Mouse (Mus musculus) liver, embryonic 12.5 days (tissue): ENCODE data around the gene Ssh1. TPM values are rescaled to one million over a fixed set of nuclear protein-coding genes. Genes with fewer than 3 reads are reported as not detected.

ENCODE experiments used
- ATAC-seq: fragments of 200-750 bp; cut with Nextera tagmentation; 2 replicates; pipeline ENCODE4 v1.8.0; 2017; ENCODE audit warnings: moderate number of reproducible peaks, mild to moderate bottlenecking, moderate library complexity
- H3K27ac ChIP-seq: fragments of 300-500 bp; sonication (generic); 2 replicates; pipeline ENCODE4 v1.5.1; 2016; ENCODE audit warnings: mild to moderate bottlenecking
- H3K27me3 ChIP-seq: fragments of 300-500 bp; sonication (generic); replicated peaks from 2 replicates; pipeline ENCODE4 v1.6.1; 2016; ENCODE audit warnings: mild to moderate bottlenecking, moderate library complexity
- H3K36me3 ChIP-seq: fragments of 300-500 bp; sonication (generic); 2 replicates; pipeline ENCODE4 v1.6.1; 2016; ENCODE audit warnings: mild to moderate bottlenecking, moderate library complexity
- H3K4me1 ChIP-seq: fragments of 300-500 bp; sonication (generic); 2 replicates; pipeline ENCODE4 v1.6.1; 2016
- H3K4me2 ChIP-seq: fragments of 300-500 bp; sonication (generic); 2 replicates; pipeline ENCODE4 v1.6.1; 2016; ENCODE audit warnings: mild to moderate bottlenecking, moderate library complexity
- H3K4me3 ChIP-seq: fragments of 300-500 bp; sonication (generic); 2 replicates; pipeline ENCODE4 v1.5.1; 2016; ENCODE audit warnings: mild to moderate bottlenecking, moderate library complexity
- H3K9ac ChIP-seq: fragments of 300-500 bp; sonication (generic); 2 replicates; pipeline ENCODE4 v1.6.1; 2016; ENCODE audit warnings: mild to moderate bottlenecking, moderate library complexity
- H3K9me3 ChIP-seq: fragments of 300-500 bp; sonication (generic); replicated peaks from 2 replicates; pipeline ENCODE4 v1.6.1; 2016; ENCODE audit warnings: mild to moderate bottlenecking, moderate library complexity
- WGBS: fragments of 180-500 bp; shearing (Covaris S2); methylation state at CpG from one replicate; pipeline ENCODE4 v1.1.7; 2016; ENCODE audit not compliant: insufficient replicate concordance; 5-methylcytosine and 5-hydroxymethylcytosine counted together
- polyA plus RNA-seq: library from polyadenylated mRNA; unstranded; fragments of >200 nt; fragmentation: Nextera tagmentation; extraction: Ambion mirVana; gene quantifications from 2 replicates; pipeline ENCODE4 v1.2.1, GENCODE M21; 2016

Ssh1 gene
- polyA plus RNA-seq, 1 experiment from 2014 or later, result 8.9 TPM

GRCm38 (mm10) chr5:113976597-113976996 lies 17.1 kb downstream of the Ssh1 start:
- 84% methylated on average over 8 of the region's 8 CpGs for WGBS
- peaks cover 100% of the 10 kb centered on the region for H3K4me1 ChIP-seq
- H3K9me3 ChIP-seq, result no peaks in the 10 kb centered on the region
- H3K9ac ChIP-seq, result peak overlapping the region; percentile 64
- ATAC-seq, result no peak
- H3K4me2 ChIP-seq, result peak overlapping the region; percentile 85
- peaks cover 36% of the 10 kb centered on the region for H3K36me3 ChIP-seq
- H3K27ac ChIP-seq, result peak overlapping the region; percentile 97
- no peak overlapping the region for H3K4me3 ChIP-seq
- no peaks in the 10 kb centered on the region for H3K27me3 ChIP-seq

DNA sequence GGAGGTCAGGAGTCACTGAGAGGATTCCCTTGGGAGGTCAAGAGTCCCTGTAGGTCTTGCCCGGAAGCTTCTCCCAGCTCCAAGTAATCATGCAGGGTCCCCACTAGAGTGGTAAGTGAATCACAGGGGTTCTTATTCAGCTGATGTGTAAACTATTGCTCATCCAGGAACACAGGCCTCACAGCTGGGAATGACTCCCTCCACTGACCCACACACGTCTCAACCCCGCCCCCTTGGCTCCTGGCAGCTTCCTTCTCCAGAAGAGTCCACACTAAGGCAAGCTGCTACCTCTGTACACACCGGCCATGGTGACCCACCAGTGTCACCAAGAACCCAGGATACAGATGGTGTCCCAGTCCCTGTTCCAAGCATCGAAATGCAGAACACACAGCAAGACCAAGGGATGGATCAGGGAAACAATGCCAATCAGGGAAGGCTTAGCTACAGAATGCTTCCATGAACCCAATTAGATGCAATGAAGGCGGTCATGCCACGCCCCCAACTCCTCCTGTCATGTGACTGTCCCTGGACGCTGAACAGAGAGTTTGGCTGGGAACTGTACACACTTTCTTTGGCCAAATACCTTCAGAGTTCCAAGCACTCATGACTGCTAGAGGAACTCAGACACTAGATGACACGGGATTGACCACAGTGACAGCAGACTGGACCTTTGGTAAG lies 18.0 kb downstream of the Ssh1 start:
- peak overlapping the region; percentile 84 for H3K9ac ChIP-seq
- 0 out of 2 replicates have a peak overlapping the region, but pooled peaks have one; percentile 62 for H3K4me3 ChIP-seq
- H3K9me3 ChIP-seq, result no peaks in the 10 kb centered on the region
- H3K4me1 ChIP-seq, result peaks cover 100% of the 10 kb centered on the region
- H3K4me2 ChIP-seq, result peak overlapping the region; percentile 85
- peak overlapping the region; percentile 97 for H3K27ac ChIP-seq
- peaks cover 33% of the 10 kb centered on the region for H3K36me3 ChIP-seq
- 65% methylated on average over 9 of the region's 9 CpGs for WGBS
- no peak for ATAC-seq
- no peaks in the 10 kb centered on the region for H3K27me3 ChIP-seq

DNA sequence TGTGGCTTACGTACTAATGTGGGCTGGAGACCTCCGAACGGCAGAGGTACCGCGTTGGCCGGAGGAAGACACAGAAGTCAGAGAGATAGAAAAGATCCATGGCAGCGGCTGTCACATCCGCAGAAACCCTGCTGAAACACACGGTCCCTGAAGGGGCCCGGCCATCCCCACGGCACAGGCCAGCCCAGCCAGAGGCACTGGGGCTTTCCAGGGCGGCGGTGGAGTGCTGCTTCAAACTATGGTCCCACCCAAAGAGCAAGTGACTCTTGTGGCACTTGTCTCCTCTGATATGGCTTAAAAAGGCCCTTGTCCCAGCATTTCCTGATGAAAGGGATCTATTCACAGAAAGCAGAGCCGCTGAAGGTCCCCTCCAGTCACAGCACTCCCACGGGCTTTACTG lies 19.1 kb downstream of the Ssh1 start:
- WGBS, result 44% methylated on average over 15 of the region's 15 CpGs
- H3K27me3 ChIP-seq, result no peaks in the 10 kb centered on the region
- no peaks in the 10 kb centered on the region for H3K9me3 ChIP-seq
- H3K4me2 ChIP-seq, result peak overlapping the region; percentile 85
- ATAC-seq, result peak; percentile 50; the same call in 1 of the 2 replicates
- H3K27ac ChIP-seq, result peak overlapping the region; percentile 97
- peak overlapping the region; percentile 62 for H3K4me3 ChIP-seq
- H3K9ac ChIP-seq, result peak overlapping the region; percentile 84
- H3K36me3 ChIP-seq, result peaks cover 44% of the 10 kb centered on the region
- H3K4me1 ChIP-seq, result peaks cover 97% of the 10 kb centered on the region

DNA sequence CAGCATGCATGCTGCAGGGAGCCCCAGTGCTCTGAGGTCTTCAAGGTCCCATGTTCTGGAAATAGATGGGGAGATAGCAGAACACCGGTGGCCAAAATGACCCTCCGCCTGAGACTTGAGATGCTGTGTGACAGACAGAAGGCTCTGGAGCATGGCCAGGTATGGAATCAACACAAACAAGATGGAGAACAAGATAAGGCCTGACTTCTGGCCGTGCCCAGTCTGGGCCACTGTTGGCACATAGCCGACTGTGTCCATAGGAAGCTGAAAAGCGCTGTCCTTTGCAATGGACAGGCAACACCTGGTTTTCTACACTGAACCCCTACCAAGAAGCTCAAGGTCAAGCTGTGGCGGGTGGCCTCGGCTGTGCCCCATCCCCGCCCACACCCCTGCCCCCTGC lies 19.9 kb downstream of the Ssh1 start:
- peaks cover 89% of the 10 kb centered on the region for H3K4me1 ChIP-seq
- 56% methylated on average over 8 of the region's 8 CpGs for WGBS
- peak overlapping the region; percentile 85 for H3K4me2 ChIP-seq
- H3K4me3 ChIP-seq, result peak overlapping the region; percentile 62
- no peaks in the 10 kb centered on the region for H3K9me3 ChIP-seq
- H3K36me3 ChIP-seq, result peaks cover 52% of the 10 kb centered on the region
- no peaks in the 10 kb centered on the region for H3K27me3 ChIP-seq
- no peak; the same call in 1 of the 2 replicates for ATAC-seq
- peak overlapping the region; percentile 97 for H3K27ac ChIP-seq
- peak overlapping the region; percentile 84 for H3K9ac ChIP-seq

GRCm38 (mm10) chr5:113972589-113973515 lies 20.8 kb downstream of the Ssh1 start:
- Histone ChIP-seq H3K9ac (peak overlapping the region; percentile 84), H3K4me2 (peak overlapping the region; percentile 85)
- WGBS, result 16% methylated on average over 18 of the region's 18 CpGs

GRCm38 (mm10) chr5:113971434-113971960 lies 22.2 kb downstream of the Ssh1 start:
- H3K9me3 ChIP-seq, result no peaks in the 10 kb centered on the region
- H3K4me1 ChIP-seq, result peaks cover 87% of the 10 kb centered on the region
- WGBS, result 83% methylated on average over 10 of the region's 10 CpGs
- H3K27ac ChIP-seq, result peak overlapping the region; percentile 97
- H3K36me3 ChIP-seq, result peaks cover 57% of the 10 kb centered on the region
- H3K9ac ChIP-seq, result peak overlapping the region; percentile 84
- peak overlapping the region; percentile 85 for H3K4me2 ChIP-seq
- H3K27me3 ChIP-seq, result no peaks in the 10 kb centered on the region
- ATAC-seq, result no peak
- peak overlapping the region; percentile 62 for H3K4me3 ChIP-seq

More at GRCm38 (mm10) chr5:113972589-113973515, 20.8 kb downstream of the Ssh1 start:
- Histone ChIP-seq H3K27ac (peak overlapping the region; percentile 97), H3K36me3 (peaks cover 52% of the 10 kb centered on the region), H3K4me3 (peak overlapping the region; percentile 62), H3K4me1 (peaks cover 87% of the 10 kb centered on the region), H3K27me3 (no peaks in the 10 kb centered on the region), H3K9me3 (no peaks in the 10 kb centered on the region)
- ATAC-seq, result peak; percentile 78

DNA sequence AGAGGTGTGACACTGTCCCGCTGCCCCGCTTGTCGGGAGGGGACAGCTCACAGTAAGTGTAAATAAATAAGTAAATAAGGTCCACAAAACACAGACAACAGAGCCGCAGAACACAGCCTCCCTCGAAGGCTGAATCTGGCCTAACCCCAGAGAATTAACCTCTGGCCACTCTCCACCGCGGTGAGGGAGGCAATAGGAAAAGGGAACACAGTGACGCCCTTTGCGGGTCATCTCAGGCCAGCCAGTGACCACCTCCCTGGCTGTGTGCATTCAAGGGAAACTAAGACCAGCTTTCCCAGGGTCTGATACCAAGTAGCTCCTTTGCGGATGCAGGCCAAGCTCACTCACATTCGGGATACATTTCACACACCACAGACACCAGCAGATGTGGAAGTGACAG lies 25.3 kb downstream of the Ssh1 start:
- peaks cover 78% of the 10 kb centered on the region for H3K36me3 ChIP-seq

DNA sequence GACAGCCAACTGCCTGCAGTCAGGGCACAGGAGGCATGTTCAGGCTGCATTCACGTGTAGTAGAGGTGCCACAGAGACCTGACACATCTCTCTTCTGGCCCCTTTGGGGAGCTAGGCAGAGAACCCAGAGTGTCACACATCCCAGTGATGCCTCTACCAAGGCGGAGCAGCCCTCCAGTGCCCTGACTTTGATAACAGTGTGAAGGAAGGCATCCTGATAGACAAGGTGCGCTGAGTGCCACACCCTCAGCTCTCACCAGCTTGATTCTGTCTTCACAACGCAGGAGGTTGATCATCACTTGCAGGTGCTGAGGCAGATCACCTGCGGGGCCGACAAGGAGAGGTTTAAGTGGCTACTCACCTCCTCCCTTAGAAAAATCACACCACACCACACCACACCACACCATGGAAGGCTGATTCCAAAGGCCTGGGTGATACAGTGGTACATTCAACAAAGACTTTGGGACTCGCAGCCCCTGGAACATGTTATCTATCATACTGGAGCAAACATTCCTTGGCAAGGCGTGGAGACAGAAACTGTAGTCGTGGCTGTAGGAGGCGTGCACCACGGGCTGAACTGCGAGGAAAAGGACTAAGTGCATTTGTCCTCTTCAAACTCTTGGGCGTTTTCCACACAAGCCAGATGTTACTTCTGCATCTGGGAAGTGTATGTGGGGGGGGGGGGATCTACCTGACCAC lies 27.1 kb downstream of the Ssh1 start:
- peak; percentile 61 for ATAC-seq

More for the DNA sequence above, 25.3 kb downstream of the Ssh1 start:
- H3K9me3 ChIP-seq, result no peaks in the 10 kb centered on the region
- H3K9ac ChIP-seq, result no peak overlapping the region
- no peak overlapping the region for H3K27ac ChIP-seq
- ATAC-seq, result no peak
- H3K4me2 ChIP-seq, result no peak overlapping the region
- no peaks in the 10 kb centered on the region for H3K27me3 ChIP-seq
- WGBS, result 85% methylated on average over 11 of the region's 11 CpGs
- no peak overlapping the region for H3K4me3 ChIP-seq
- peaks cover 81% of the 10 kb centered on the region for H3K4me1 ChIP-seq

DNA sequence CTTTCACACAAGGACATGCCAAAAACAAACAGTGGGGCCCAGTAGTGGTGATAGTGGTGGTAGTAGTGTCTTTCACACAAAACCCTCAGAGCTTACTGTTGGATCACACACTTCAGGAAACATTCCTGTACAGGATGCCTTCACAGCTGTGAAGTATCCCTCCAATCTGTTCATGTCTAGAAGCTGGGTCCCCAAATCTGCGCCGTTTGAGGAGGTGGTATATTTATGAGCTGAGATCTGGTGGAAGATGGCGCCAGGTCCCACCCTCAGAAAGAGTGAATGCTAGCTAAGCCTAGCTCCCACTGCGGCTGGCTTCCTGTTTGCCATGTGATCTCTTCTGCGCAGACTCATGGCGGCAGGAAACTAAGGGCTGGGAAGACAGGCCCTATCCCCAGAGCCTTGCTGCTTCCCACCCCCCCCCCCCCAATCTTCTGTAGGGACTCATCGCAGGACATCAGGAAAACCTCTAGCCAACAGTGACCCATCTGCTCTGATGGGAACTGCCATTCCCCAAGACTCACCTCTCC lies 28.0 kb downstream of the Ssh1 start:
- ATAC-seq, result no peak
- H3K36me3 ChIP-seq, result peaks cover 99% of the 10 kb centered on the region
- H3K4me3 ChIP-seq, result no peak overlapping the region
- H3K9ac ChIP-seq, result no peak overlapping the region
- 82% methylated on average over 7 of the region's 7 CpGs for WGBS
- H3K4me1 ChIP-seq, result peaks cover 72% of the 10 kb centered on the region
- no peak overlapping the region for H3K27ac ChIP-seq
- H3K4me2 ChIP-seq, result no peak overlapping the region
- no peaks in the 10 kb centered on the region for H3K9me3 ChIP-seq
- no peaks in the 10 kb centered on the region for H3K27me3 ChIP-seq

More for the DNA sequence above, 27.1 kb downstream of the Ssh1 start:
- 73% methylated on average over 13 of the region's 13 CpGs for WGBS
- Histone ChIP-seq H3K4me2 (0 out of 2 replicates have a peak overlapping the region, but pooled peaks have one; percentile 2), H3K27me3 (no peaks in the 10 kb centered on the region), H3K9ac (peak overlapping the region; percentile 8), H3K36me3 (peaks cover 92% of the 10 kb centered on the region), H3K4me1 (peaks cover 77% of the 10 kb centered on the region), H3K4me3 (no peak overlapping the region), H3K9me3 (no peaks in the 10 kb centered on the region), H3K27ac (no peak overlapping the region)

GRCm38 (mm10) chr5:113964972-113965371 lies 28.7 kb downstream of the Ssh1 start:
- H3K36me3 ChIP-seq, result peaks cover 99% of the 10 kb centered on the region
- peaks cover 71% of the 10 kb centered on the region for H3K4me1 ChIP-seq
- H3K4me2 ChIP-seq, result no peak overlapping the region
- H3K27me3 ChIP-seq, result no peaks in the 10 kb centered on the region
- H3K9me3 ChIP-seq, result no peaks in the 10 kb centered on the region
- 89% methylated on average over 14 of the region's 14 CpGs for WGBS
- no peak overlapping the region for H3K9ac ChIP-seq
- no peak overlapping the region for H3K27ac ChIP-seq
- no peak for ATAC-seq
- no peak overlapping the region for H3K4me3 ChIP-seq

DNA sequence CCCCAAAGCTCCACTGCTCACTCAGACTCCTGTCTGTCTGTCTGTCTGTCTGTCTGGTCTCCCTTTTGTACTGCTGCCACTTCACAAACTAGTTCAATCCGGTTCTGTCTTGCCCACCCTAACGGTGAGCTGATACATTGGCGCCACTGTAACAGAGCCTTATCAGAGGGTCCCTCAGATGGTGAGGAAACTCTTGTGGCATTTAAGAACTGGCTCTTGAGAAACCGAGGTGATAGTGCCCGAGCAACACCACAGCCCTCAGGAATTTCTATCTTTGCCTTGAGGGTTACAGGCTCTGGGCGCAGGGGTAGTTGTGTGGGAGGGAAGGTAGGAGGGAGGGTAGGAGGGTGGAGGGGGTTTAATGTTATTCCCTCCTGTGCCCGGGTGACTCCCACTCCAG lies 31.9 kb downstream of the Ssh1 start:
- Histone ChIP-seq H3K9ac (no peak overlapping the region; the same call in 1 of the 2 replicates), H3K4me3 (no peak overlapping the region), H3K4me2 (no peak overlapping the region), H3K4me1 (peaks cover 62% of the 10 kb centered on the region), H3K27me3 (no peaks in the 10 kb centered on the region), H3K27ac (peak overlapping the region; percentile 40; the same call in 1 of the 2 replicates), H3K9me3 (no peaks in the 10 kb centered on the region), H3K36me3 (peaks cover 97% of the 10 kb centered on the region)
- ATAC-seq, result no peak; the same call in 1 of the 2 replicates
- 43% methylated on average over 7 of the region's 7 CpGs for WGBS
